Mouse (Mus musculus) limb, embryonic 11.5 days (tissue): ENCODE data around the gene Atoh8. TPM values are rescaled to one million over a fixed set of nuclear protein-coding genes. Genes with fewer than 3 reads are reported as not detected.

Source experiments
- ATAC-seq: fragments of 200-750 bp; cut with Nextera tagmentation; 2 replicates; pipeline ENCODE4 v1.8.0; 2017; ENCODE audit warnings: low read depth; ENCODE audit not compliant: insufficient number of reproducible peaks, low FRiP score, low TSS enrichment
- DNase-seq: peaks from one replicate; pipeline ENCODE4 v3.0.0-alpha.2; 2015; ENCODE audit warnings: low spot score
- H3K27ac ChIP-seq: fragments of 300-500 bp; sonication (generic); replicated peaks from 2 replicates; pipeline ENCODE4 v1.5.1; 2014; ENCODE audit warnings: low read depth, mild to moderate bottlenecking, low read length
- H3K27me3 ChIP-seq: fragments of 300-500 bp; sonication (generic); 2 replicates; pipeline ENCODE4 v1.6.1; 2014; ENCODE audit warnings: mild to moderate bottlenecking, low read length, mixed read lengths; ENCODE audit not compliant: control insufficient read depth, insufficient read depth
- H3K36me3 ChIP-seq: fragments of 300-500 bp; sonication (generic); 2 replicates; pipeline ENCODE4 v1.6.1; 2014; ENCODE audit warnings: mild to moderate bottlenecking, low read length, moderate library complexity, mixed read lengths; ENCODE audit not compliant: control insufficient read depth, insufficient read depth
- H3K4me1 ChIP-seq: fragments of 300-500 bp; sonication (generic); 2 replicates; pipeline ENCODE4 v1.6.1; 2014; ENCODE audit warnings: low read length, mixed read lengths; ENCODE audit not compliant: control insufficient read depth, insufficient read depth
- H3K4me2 ChIP-seq: fragments of 300-500 bp; sonication (generic); 2 replicates; pipeline ENCODE4 v1.6.1; 2014; ENCODE audit warnings: low read depth, mild to moderate bottlenecking, moderate library complexity; ENCODE audit not compliant: severe bottlenecking
- H3K4me3 ChIP-seq: fragments of 300-500 bp; sonication (generic); 2 replicates; pipeline ENCODE4 v1.5.1; 2014; ENCODE audit warnings: low read depth, low read length
- H3K9ac ChIP-seq: fragments of 300-500 bp; sonication (generic); 2 replicates; pipeline ENCODE4 v1.6.1; 2014; ENCODE audit warnings: mild to moderate bottlenecking, low read length
- H3K9me3 ChIP-seq: fragments of 300-500 bp; sonication (generic); 2 replicates; pipeline ENCODE4 v1.6.1; 2016; ENCODE audit warnings: low read length; ENCODE audit not compliant: control insufficient read depth
- WGBS: fragments of 180-500 bp; shearing (Covaris S2); extraction: QIAGEN DNeasy Blood & Tissue Kit; methylation state at CpG from one replicate; pipeline ENCODE4 v1.1.7; 2014; 5-methylcytosine and 5-hydroxymethylcytosine counted together
- polyA plus RNA-seq: library from polyadenylated mRNA; unstranded; fragments of >200 nt; fragmentation: Nextera tagmentation; extraction: Ambion mirVana; gene quantifications from 2 replicates; pipeline ENCODE4 v1.2.1, GENCODE M21; 2014

The Atoh8 gene
- polyA plus RNA-seq, 1 experiment from 2014 or later: 22.9 TPM

- H3K27me3 ChIP-seq: no peaks in the 10 kb centered on the region
- H3K36me3 ChIP-seq: no peaks in the 10 kb centered on the region
- H3K4me3 ChIP-seq: no peak overlapping the region
- H3K9ac ChIP-seq: no peak overlapping the region
- H3K9me3 ChIP-seq: no peaks in the 10 kb centered on the region
- H3K4me1 ChIP-seq: no peaks in the 10 kb centered on the region
- DNase-seq: no peak
- H3K27ac ChIP-seq: no peak overlapping the region
- H3K4me2 ChIP-seq: no peak overlapping the region
- no peak for ATAC-seq
- 54% methylated on average over 3 of the region's 3 CpGs for WGBS
Observed at GRCm38 (mm10) chr6:72175419-72175818, 60.0 kb downstream of the Atoh8 start.

GRCm38 (mm10) chr6:72173350-72173749, 62.0 kb downstream of the Atoh8 start:
- 86% methylated on average over 1 of the region's 1 CpGs for WGBS
- no peak overlapping the region for H3K4me3 ChIP-seq
- H3K4me2 ChIP-seq: no peak overlapping the region

GRCm38 (mm10) chr6:72171391-72171790, 64.0 kb downstream of the Atoh8 start:
- Histone ChIP-seq H3K9ac (no peak overlapping the region), H3K27me3 (no peaks in the 10 kb centered on the region), H3K36me3 (no peaks in the 10 kb centered on the region), H3K4me2 (no peak overlapping the region), H3K4me3 (no peak overlapping the region), H3K9me3 (no peaks in the 10 kb centered on the region), H3K4me1 (no peaks in the 10 kb centered on the region), H3K27ac (no peak overlapping the region)
- ATAC-seq: no peak
- WGBS: 85% methylated on average over 3 of the region's 3 CpGs
- no peak for DNase-seq

More at GRCm38 (mm10) chr6:72173350-72173749, 62.0 kb downstream of the Atoh8 start:
- H3K27ac ChIP-seq: no peak overlapping the region
- no peaks in the 10 kb centered on the region for H3K36me3 ChIP-seq
- no peak overlapping the region for H3K9ac ChIP-seq
- ATAC-seq (no peak), DNase-seq (no peak)
- no peaks in the 10 kb centered on the region for H3K4me1 ChIP-seq
- H3K27me3 ChIP-seq: no peaks in the 10 kb centered on the region
- H3K9me3 ChIP-seq: no peaks in the 10 kb centered on the region

GRCm38 (mm10) chr6:72165907-72166306, 69.5 kb downstream of the Atoh8 start:
- ATAC-seq: no peak
- Histone ChIP-seq H3K9ac (no peak overlapping the region), H3K27me3 (no peaks in the 10 kb centered on the region), H3K9me3 (no peaks in the 10 kb centered on the region), H3K4me2 (no peak overlapping the region), H3K4me3 (no peak overlapping the region), H3K27ac (no peak overlapping the region), H3K36me3 (no peaks in the 10 kb centered on the region), H3K4me1 (no peaks in the 10 kb centered on the region)
- WGBS: 46% methylated on average over 2 of the region's 2 CpGs
- DNase-seq: no peak

GRCm38 (mm10) chr6:72164321-72165275, 70.8 kb downstream of the Atoh8 start:
- ATAC-seq (peak; percentile 70), DNase-seq (peak; percentile 97)
- Histone ChIP-seq H3K27me3 (no peaks in the 10 kb centered on the region), H3K4me1 (no peaks in the 10 kb centered on the region), H3K9me3 (no peaks in the 10 kb centered on the region), H3K9ac (no peak overlapping the region), H3K27ac (no peak overlapping the region), H3K4me2 (no peak overlapping the region), H3K36me3 (no peaks in the 10 kb centered on the region), H3K4me3 (no peak overlapping the region)
- WGBS: 25% methylated on average over 20 of the region's 20 CpGs

GRCm38 (mm10) chr6:72162155-72162890, 73.1 kb downstream of the Atoh8 start:
- Histone ChIP-seq H3K9me3 (no peaks in the 10 kb centered on the region), H3K36me3 (no peaks in the 10 kb centered on the region), H3K4me3 (no peak overlapping the region), H3K27me3 (no peaks in the 10 kb centered on the region), H3K4me2 (no peak overlapping the region), H3K4me1 (no peaks in the 10 kb centered on the region), H3K27ac (no peak overlapping the region), H3K9ac (no peak overlapping the region)
- WGBS: 28% methylated on average over 19 of the region's 19 CpGs
- DNase-seq (no peak), ATAC-seq (no peak)

GRCm38 (mm10) chr6:72161751-72162150, 73.6 kb downstream of the Atoh8 start:
- Histone ChIP-seq H3K36me3 (no peaks in the 10 kb centered on the region), H3K27me3 (no peaks in the 10 kb centered on the region), H3K4me3 (no peak overlapping the region), H3K9me3 (no peaks in the 10 kb centered on the region), H3K4me1 (no peaks in the 10 kb centered on the region), H3K9ac (no peak overlapping the region), H3K27ac (no peak overlapping the region), H3K4me2 (no peak overlapping the region)
- DNase-seq (no peak), ATAC-seq (no peak)
- WGBS: 75% methylated on average over 5 of the region's 5 CpGs

- Histone ChIP-seq H3K9me3 (no peaks in the 10 kb centered on the region), H3K27me3 (no peaks in the 10 kb centered on the region), H3K9ac (no peak overlapping the region), H3K4me3 (no peak overlapping the region), H3K4me1 (no peaks in the 10 kb centered on the region), H3K27ac (no peak overlapping the region), H3K36me3 (no peaks in the 10 kb centered on the region), H3K4me2 (no peak overlapping the region)
- 89% methylated on average over 3 of the region's 3 CpGs for WGBS
- DNase-seq (no peak), ATAC-seq (no peak)
Observed at GRCm38 (mm10) chr6:72160991-72161390, 74.4 kb downstream of the Atoh8 start.
